Mouse (Mus musculus) heart, postnatal 4 days (tissue): Measurements from ENCODE around the gene Tmem102. TPM values are rescaled to one million over a fixed set of nuclear protein-coding genes. Genes with fewer than 3 reads are reported as not detected.

Experiments used
- DNase-seq: peaks from one replicate; pipeline ENCODE4 v3.0.0; 2021
- total RNA-seq, 2 experiments: library from RNA; stranded (reverse); gene quantifications; 2 replicates each; pipeline ENCODE4 v1.2.3; 2021

Tmem102 gene
- total RNA-seq, result under 1 TPM; 0.60 to 0.92 TPM

DNA sequence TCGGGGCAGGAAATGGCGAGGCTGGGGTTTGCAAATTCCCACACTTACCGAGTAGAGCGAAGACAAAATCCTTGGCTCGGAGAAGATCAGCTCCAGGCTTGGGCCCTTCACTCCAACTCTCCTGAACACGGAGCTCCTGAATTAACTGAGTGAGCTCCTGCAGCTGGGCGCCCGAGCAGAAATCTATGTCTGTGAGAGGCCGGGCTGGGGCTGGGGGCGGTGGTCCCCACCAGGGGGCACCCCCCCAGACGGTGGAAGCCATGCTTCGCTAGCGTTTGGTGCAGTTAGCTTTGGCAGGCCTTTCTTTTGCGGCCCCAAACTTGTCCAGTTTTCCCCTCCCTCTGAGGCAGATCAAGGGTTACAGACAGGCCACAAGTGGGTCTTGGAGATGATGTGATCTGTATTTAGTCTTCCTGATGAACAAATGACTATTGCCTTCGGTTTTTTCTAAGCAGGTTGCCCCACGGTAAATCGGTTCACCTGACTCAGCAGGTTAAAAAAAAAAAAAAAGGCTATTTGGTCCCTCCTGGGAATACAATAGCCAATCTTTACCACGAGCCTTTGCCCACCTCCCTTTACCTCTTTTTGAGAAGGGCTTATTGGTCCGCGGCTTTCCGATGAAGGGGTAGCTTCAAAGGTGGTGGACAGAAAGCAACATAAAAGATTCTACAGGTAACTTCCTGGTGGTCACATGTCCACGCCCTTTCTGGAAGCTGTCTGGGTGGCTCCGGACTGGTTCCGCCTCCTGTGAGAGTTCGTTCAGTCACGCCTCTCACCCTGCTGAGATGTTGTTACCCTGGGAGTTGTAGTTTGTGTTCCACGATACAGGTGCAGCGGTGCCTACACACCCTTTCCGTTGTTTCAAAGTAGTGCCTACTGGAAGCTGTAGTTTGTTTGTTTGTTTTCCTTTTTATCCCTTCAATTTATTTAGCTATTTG, at the start of gene Tmem102:
Gene Tmem102 (minus strand): TSS at position 653 of the 938 bp plus-strand sequence.
- DNase-seq, result no peak

DNA sequence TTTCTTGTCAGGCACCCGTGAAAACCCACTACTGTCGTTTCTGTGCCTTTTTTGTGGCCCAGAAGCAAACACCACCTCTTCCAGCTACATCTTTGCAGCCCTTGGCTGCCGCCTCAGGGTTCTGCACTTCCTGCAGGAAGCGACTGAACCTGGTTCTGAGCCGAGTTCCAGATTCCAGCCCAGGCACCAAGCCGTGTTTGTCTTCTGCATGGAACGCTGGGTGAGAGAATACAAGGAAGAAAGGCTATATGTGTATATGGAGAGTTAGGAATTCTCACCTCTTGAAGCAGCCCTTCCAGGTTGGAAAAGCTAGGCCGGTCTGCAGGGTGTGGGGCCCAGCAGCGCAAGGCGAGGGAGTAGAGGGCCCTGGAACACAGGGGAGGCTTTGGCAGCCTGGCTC, 49.3 kb upstream of the Tmem102 start:
- no peak for DNase-seq

DNA sequence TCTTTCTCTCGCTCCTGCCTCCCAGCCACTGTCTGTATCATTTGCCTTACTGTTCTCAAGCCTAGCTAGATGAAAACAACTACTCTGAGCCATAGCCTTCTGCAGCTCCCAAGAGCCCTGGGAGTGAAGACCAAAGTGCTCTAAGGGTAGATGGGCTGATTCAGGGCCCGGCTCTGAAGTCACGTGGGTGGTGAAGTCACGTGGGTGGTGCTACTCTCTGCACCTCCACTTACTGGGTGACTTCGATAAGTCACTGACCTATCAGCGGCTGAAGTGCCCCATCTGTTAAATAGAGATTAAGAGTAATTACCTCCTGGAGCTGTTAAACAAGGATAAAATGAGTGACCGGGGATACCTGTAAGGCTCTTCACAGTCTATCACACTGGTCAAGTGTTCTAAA, 48.6 kb upstream of the Tmem102 start:
- DNase-seq, result no peak

DNA sequence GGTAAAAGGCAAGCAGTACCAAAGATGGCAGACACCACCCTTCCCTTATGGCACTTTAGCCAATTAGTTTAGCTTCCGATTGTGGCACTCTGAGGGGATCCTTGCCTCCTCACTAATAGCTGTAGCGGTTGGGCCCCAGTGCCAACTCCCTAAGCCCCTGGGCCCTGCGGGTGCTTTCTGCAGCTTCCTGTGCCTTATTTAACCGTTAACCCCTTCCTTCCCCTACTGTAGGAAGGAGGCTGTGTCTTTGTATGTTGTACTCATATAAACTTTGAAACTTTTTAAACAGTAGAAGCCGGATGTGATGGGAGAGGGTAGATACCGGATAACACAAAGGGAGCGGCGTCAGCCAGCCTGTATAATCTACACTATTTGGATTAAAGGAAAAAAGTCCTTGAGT, 45.3 kb upstream of the Tmem102 start:
- DNase-seq, result no peak

DNA sequence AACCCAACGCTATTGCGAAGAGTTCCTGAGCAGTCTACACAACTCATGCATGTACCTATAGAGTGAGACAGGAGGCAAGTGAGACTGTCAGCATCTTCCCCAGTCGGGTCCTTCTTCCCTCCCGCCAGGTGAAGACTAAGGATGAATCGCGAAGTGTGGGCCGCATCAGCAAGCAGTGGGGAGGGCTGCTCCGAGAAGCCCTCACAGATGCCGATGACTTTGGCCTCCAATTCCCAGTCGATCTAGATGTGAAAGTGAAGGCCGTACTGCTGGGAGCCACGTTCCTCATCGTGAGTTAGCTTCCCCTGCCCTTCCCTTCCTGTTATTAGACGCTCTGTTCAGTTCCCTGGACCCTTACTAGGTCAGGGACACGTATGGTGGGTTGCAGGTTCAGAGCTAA, 44.5 kb upstream of the Tmem102 start:
- DNase-seq, result no peak

DNA sequence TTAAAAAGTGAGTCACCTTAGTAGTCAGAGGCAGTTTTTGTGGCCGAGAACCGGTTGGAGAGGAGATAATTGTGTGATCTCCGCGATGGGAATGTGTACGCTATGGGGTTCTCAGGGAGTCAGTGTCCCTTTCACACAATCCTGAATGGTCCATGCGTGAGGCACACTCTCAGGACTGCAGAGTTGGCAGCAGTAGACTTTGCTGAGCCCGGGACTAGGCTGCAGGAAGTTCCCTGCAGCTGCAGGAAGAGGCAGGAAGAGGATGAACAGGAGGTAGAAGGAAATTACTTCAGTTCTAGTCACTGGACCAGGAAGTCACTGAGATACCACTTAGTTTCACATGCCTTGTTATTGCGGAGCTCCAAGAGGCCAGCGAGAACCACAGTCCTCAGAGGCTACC, 43.7 kb upstream of the Tmem102 start:
- no peak for DNase-seq

DNA sequence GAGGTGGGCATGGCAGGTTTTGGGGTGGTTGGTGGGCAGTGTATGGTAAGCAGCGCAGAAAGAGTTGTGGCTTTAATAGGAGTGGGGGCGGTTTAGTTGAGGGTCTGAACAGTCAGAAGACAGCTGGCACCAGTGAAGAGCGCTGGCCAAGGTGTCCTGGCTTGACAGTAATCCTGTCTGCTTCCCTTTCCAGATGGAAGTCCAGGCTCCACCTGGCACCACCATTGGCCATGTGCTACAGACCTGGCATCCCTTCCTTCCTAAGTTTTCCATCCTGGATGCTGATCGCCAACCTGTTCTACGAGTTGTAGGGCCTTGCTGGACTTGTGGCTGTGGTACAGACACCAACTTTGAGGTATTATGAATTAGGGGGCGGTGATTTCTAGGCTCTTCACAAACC, 42.6 kb upstream of the Tmem102 start:
- no peak for DNase-seq

DNA sequence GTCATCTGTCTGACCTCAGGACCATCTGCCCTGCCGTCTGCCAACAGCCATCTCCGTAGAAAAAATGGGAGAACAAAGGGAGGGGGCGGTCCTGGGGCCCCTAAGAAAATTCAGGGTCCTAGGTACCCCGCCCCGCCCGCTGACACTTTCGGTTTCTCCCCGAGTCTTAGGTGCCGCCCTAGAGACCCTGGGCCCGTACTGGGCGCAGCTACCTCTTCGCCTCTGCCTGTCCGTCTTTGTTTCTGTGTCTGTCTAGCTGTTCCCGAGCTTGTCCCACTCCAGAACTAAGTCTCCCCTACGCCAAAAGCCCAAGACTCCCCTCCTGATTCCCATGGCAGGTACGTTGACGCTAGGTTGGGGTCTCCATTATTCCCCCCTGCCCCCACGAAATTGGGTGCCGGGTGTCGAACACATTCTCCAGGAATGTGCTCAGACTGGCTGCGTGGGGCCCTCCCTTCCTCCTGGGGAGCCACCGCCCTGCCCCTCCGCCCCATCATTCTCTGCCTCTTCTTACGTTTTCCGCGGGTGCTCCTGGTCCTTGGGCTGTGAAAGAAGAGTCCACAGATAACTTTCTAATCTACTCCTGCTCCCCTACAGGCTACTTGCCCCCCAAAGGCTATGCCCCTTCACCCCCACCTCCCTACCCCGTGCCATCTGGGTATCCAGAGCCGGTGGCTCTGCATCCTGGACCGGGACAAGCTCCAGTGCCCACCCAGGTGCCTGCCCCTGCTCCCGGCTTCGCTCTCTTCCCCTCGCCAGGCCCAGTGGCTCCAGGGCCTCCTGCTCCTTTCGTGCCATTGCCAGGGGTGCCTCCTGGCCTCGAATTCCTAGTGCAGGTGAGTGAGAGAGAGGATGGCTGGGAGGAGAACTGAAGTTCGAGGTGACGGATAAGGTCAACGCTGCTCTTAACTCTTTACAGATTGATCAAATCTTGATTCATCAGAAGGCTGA, 41.6 kb upstream of the Tmem102 start:
- peak; percentile 45 for DNase-seq

DNA sequence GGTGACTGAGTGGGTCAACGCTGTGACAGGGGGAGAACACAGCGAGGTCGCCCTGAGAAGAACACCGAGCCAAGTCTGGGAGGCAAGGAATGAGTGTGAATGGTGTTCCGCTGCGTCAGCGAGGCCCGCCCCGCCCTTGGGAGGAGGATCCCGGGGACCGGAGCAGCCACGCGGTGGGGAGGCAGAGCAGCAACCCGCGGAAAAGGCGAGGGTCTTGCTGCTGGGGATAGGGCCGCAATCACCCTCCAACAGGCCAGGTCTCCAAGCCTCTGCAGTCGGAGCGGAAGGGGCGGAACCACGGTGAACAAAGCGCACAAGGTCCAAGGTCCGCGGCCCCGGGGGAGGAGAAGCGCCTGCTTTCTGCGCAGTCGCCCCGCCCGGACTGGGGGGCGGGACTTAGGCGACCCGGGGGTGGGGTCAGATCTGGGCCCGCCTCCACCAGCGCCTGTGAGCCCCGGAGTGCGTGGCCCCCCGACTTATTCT, 40.8 kb upstream of the Tmem102 start, which contains the start of gene Plscr3:
Gene Plscr3 (plus strand): TSS at position 179 of the 483 bp plus-strand sequence.
- DNase-seq, result peak; percentile 95

DNA sequence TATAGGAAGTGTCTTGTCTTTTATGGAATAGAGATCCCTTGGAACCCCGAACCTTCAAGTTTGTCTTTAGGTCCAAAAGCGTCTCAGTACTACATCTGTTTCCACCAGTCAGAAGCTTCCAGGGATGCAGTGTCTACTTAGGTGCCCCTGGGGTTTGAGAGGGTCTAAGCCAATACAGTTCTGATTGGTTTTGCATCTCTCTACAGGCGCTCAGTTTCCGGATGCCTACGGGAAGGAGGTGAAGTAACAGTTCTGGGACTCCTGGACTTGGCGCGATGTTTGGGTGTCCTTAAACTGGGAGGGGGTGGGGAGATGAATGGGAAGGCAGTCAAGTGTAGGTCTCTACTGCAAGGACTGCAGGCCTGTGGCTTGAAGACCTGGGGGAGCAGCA, 33.3 kb upstream of the Tmem102 start:
- no peak for DNase-seq

DNA sequence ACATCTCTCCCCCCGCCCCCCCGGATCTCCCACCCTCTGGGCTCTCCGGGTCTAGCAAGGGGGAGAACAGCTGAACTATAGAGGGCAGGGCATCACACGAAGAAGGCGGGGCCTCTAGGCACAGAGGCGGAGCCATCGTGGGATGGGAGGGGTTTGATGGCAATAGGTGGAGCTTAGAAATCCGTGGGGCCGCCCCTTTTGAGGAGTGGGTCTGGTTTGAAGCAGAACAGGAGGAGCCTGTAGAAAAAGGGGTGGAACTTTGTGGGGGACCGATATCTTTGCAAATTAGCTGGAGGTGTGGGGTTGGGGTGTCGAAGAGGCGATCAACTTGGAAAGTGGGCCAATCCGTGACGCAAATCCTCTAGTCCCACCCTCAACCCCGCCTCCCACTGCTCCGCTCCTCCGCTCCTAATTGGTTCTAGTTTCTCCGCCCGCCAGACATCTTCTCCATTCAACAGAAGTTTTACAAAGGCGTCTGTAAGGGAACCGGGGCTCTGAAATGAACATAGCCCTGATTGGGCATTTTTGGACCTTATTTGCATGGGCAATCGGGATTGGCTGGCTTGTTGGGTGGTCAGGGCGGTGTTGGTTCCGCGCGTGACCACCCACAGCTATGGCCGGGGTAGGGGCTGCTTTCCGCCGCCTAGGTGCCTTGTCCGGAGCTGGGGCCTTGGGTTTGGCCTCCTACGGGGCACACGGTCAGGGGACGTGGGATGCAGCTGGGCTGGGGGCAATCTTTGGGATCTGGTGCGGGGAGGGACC, 32.7 kb upstream of the Tmem102 start, which contains the start of gene Tmem256:
Gene Tmem256 (plus strand): TSS at position 563 of the 762 bp plus-strand sequence.
- DNase-seq, result peak; percentile 96

DNA sequence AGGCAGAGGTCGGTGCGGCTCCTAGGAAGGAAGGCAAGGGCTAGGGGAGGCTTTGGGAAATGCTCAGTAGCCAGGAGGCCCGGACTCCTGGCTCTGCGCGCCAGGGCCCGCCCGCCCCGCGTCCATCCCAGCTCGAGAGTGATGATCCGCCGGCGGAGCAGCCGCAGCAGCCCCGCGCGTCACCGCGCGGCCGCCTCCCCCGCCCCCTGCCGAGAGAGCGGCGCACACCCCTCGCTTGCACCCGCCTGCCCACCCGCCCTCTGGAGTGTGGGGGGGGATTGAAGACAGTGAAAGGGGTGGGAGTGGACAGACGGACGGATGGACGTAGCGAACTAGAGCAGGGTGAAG, 32.2 kb upstream of the Tmem102 start, which contains the start of gene Nlgn2:
Gene Nlgn2 (minus strand): TSS at position 181 of the 348 bp plus-strand sequence.
- DNase-seq, result no peak

DNA sequence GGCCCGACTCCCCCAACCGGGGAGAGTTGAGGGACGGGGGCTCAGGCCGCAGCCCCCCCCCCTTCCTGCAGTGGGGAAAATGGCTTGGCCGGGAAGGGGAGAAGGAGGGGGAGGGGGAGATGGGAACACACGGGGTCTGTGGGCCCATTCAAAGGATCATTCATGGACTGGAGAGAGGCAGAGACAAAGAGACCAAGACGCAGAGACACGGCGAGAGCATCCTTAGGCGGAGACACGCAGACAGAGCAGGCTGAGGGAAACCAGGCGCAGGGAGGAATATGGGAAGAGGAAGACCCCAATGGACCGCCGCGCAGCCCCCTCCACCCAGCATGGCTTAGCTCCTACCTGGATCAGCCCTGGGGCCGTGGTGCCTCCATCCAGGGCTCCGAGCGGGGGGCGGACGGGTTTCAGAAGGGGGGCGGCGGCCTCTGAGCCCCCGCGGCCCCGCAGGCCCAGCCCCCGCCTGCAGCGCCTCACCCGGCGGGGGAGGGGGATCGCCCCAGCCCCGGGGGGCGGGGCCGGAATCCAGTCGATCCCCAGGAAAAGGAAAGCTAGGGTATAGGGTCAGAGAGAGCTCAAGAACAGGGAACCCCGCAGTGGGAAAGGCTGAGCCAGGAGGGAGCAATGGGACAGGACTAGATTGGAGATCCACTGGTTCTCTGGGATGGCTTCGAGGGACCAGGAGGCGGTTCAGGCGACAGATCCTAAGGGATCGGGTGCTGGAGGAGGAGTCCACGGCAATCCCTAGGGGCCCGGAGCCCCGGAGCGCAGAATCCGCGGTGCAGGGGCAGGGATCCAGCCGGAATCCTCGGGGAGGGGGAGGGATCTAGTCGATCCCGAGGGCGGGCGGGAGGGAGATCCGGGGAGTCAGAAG, 31.5 kb upstream of the Tmem102 start:
- peak; percentile 47 for DNase-seq

DNA sequence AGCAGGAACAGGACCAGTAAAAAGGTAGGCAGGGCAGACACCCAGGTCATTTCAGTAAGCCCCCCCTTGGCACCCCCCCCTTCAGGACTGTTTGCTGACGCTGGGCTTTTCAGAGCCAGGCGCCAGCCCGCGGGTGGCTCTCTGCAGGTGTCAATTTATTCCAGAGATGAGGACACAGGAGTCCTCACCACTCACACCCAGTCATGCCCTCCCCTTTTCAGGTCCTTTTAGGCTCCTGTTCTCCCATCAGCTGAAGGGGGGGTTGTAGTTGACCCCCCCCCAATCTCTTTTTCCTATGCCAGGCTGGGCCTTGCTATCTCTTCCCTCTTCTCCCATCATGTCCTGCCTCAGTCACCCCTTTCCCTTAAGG, 30.5 kb upstream of the Tmem102 start:
- no peak for DNase-seq

DNA sequence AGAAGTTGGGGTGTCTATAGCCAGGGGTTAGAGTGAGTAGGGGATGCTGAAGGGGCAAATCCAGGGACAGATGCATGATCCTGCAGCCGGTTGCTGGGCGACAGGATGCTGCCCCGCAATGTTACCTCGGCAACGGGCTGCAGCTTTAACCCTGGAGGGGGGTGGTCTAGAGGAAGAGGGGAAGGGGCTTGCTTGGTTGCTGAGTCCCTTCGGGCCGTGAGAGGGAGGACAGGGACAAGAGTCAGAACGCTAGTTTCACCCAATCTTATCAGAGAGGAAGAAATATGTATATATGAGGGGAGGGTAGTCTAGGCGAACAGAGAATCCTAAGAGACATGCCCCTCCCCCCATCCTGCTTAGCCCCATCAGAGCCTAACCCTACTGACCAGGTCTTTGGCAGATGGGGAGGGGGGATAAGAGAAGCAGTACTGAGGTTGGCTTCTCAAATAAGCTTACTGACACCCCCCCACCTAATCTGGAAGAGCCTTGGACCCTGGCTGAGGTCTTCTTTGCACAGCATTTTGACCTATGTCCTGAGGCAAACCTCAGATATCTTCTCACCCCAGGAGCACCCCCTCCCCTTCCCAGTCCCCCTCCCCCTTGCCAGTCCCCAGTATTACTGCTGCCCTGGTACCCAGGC, 30.0 kb upstream of the Tmem102 start:
- DNase-seq, result no peak

DNA sequence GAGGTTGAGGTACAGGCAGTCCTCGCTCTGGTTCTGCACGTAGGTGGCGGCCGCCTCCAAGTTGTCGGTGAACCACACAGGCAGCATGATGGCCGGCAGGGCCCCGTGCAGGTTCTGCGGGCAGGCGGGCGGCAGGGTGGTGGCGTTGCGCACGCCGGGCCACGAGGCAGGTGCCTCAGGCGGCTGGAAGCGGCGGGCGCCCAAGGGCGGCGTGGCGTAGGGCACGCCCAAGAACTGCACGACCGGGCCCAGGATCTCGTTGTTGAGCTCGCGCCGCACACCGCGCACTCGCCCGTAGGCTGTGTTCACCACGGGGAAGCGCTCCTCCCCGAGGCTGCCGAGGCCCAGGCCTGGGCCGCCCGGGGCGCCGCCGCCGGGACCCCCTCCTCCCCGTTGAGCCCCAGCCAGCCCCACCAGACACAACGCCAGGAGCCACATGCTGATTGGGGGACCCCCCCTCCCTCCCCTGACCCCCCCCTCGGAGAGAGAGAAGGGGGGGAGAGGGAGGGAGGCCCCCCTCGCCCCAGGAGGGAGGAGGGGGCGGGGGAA, 28.7 kb upstream of the Tmem102 start:
- DNase-seq, result peak; percentile 36

DNA sequence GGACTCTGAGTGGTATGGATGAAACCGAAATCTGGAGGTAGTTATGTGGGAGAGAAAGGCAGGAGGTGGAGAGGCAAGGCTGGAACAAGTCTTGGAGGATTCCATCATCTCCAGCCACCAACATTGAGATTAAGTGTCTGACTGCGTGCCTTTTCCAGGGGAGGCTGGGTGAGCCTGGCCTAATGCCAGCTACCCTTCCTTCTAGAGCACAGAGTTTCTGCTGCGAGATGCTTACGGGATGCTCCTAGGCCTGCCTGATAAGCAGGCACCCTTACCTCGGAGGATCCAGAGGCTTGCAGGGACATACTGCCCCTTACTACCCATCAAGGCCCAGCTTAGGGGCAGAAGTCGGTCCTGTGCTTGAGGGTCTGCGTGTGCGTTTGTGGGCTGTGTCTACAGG, 28.1 kb upstream of the Tmem102 start:
- DNase-seq, result no peak

DNA sequence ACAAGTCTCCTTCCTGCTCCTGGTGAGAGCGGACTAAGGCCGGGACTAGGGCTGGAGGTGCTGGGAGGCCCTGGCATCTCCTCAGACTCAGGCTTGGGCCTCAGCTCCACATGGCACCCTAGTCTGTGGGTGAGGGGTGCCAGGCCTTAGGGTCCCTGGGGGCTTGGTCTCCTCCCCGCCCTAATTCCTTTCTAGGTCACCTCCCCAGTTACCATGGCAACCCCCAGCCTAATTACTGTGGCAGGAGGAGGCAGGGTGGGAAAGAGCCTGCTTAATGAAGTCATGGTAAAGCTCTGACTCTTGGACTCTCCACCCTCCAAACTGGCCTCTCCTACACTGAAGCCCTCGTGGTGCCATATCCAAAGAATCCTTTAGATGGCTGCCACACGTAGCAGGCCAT, 23.4 kb upstream of the Tmem102 start:
- DNase-seq, result no peak

DNA sequence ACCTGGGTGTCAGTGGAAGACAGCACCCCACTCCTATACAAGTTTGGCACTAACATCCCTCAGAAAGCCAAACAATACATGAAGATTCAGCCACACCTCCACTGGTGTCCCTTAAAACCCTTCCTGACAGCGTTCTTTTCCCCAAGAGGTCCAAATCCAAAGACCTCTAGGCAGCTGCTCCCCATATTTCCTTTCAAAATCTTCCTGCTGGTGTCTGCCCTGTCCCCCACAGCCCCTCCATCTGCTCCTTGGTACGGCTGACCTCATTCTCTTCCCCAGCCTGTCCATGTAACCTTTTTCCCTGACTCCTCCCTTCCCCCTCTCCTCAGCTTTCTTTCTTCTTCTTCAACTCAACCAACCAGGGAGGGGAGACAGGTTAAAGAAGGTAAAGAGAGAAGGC, 18.0 kb upstream of the Tmem102 start:
- DNase-seq, result no peak

DNA sequence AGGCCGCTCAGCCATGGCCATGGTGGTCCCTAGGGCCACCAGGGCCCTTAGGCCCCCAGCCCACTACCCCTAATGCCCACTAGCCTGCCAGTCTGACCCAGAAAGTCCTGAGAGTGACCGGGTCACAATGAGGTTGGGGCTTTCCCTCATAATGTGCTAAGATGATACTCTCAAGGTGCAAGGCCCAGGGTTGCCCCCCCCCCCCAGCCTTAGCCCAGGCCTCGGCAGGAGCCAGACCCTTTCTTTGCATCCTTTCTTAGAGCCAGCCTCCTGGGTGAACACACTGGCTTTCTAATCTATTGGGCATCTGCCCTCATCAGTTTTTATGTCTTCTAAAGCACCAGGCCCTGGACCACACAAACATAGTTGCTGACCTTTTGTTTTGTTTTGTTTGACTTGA, 16.7 kb upstream of the Tmem102 start, which contains the start of gene Spem1:
Gene Spem1 (minus strand): TSS at position 101 of the 400 bp plus-strand sequence.
- no peak for DNase-seq
